Mouse (Mus musculus) lung, adult 2 months (tissue): ENCODE results near the gene Pcnx2.

Experiments used
- CTCF ChIP-seq: fragments of 200-500 bp; IDR thresholded peaks from 2 replicates; pipeline ENCODE4 v1.5.1; 2011; ENCODE audit warnings: mild to moderate bottlenecking, low read length, control low read depth; ENCODE audit not compliant: insufficient read depth
- POLR2A ChIP-seq: fragments of 200-500 bp; IDR thresholded peaks from 2 replicates; pipeline ENCODE4 v1.6.1; 2011; ENCODE audit warnings: low read depth, mild to moderate bottlenecking, control low read depth, low read length, borderline replicate concordance; ENCODE audit errors: extremely low read depth

DNA sequence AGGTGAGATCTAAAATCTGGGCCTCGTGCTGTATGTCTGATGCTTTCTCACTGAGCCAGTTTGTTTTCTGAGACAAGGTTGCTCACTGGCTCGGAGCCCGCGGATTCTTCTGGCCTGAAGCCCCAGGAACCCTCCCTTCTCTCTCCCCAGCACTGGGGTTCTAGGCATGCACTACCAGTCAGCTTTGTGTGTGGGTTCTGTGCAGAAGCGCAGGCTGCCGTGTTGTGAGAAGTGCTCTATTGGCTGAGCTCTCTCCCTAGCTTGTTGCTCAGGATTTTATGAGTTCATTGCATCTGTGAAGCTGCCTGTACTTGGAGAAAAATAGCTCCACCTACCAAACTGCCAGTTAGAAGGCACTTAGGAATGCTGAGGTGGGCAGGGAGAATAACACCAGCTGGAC is 89.3 kb downstream of the Pcnx2 start:
- TF ChIP-seq CTCF (no peak), POLR2A (no peak)
